Mouse (Mus musculus) heart, embryonic 14.5 days (tissue): ENCODE measurements around the gene Tas2r115. TPM values are rescaled to one million over a fixed set of nuclear protein-coding genes. Genes with fewer than 3 reads are reported as not detected.

Source experiments
- polyA plus RNA-seq: library from polyadenylated mRNA; unstranded; fragments of >200 nt; fragmentation: Nextera tagmentation; extraction: Ambion mirVana; gene quantifications from 2 replicates; pipeline ENCODE4 v1.2.1, GENCODE M21; 2014

The Tas2r115 gene
- polyA plus RNA-seq, 1 experiment from 2014 or later = not detected

Other genes starting within 250 kb of the Tas2r115 start
- gene Prh1, start 168.2 kb downstream of the Tas2r115 start, polyA plus RNA-seq = not detected in 2 replicates
- gene Prp2, start 142.1 kb downstream of the Tas2r115 start, polyA plus RNA-seq = not detected in 2 replicates
- gene A630073D07Rik, start 86.5 kb downstream of the Tas2r115 start, polyA plus RNA-seq = not detected in 2 replicates
- not detected in 2 replicates for gene Tas2r120, start 81.1 kb downstream of the Tas2r115 start, polyA plus RNA-seq
- not detected in 2 replicates for gene Tas2r121, start 37.0 kb downstream of the Tas2r115 start, polyA plus RNA-seq
- gene Tas2r122, start 26.1 kb downstream of the Tas2r115 start, polyA plus RNA-seq = not detected in 2 replicates
- not detected in 2 replicates for gene Tas2r124, start 16.7 kb upstream of the Tas2r115 start, polyA plus RNA-seq
- not detected in 2 replicates for gene Tas2r102, start 24.1 kb upstream of the Tas2r115 start, polyA plus RNA-seq
- gene Tas2r136, start 40.1 kb upstream of the Tas2r115 start, polyA plus RNA-seq = not detected in 2 replicates
- gene Tas2r117, start 64.8 kb upstream of the Tas2r115 start, polyA plus RNA-seq = not detected in 2 replicates
- gene Tas2r123, start 109.1 kb upstream of the Tas2r115 start, polyA plus RNA-seq = not detected in 2 replicates
- gene Tas2r116, start 117.4 kb upstream of the Tas2r115 start, polyA plus RNA-seq = not detected in 2 replicates
- not detected in 2 replicates for gene Tas2r110, start 130.0 kb upstream of the Tas2r115 start, polyA plus RNA-seq
- not detected in 2 replicates for gene Tas2r113, start 155.0 kb upstream of the Tas2r115 start, polyA plus RNA-seq
- gene Tas2r125, start 171.6 kb upstream of the Tas2r115 start, polyA plus RNA-seq = not detected in 2 replicates
- not detected in 2 replicates for gene Tas2r129, start 213.1 kb upstream of the Tas2r115 start, polyA plus RNA-seq
- not detected in 2 replicates for gene Tas2r131, start 219.9 kb upstream of the Tas2r115 start, polyA plus RNA-seq
- gene Tas2r109, start 242.9 kb upstream of the Tas2r115 start, polyA plus RNA-seq = not detected in 2 replicates